11 mouse cellular contexts compared by ENCODE assay signal in the genomic region with DNA sequence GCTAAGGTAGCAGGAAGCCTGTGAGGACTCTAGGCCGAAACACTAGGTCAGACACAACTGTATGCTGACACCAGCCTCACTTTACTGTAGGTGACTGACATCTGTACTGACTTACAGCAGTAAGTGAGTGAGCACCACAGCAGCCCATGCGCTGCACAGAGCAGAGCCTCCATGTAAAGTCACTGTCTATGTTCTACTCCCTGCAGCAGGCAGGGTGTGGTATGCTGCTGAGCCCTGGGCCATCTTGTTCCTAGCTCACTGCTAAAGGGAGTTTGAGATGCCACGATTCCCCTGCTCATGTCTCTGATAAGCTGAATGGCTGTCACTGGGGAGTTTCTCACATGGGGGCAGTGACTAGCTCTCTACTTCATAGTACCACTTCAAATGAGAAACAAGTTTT.
DNase-seq lines count a peak whose midpoint lies in the region; ATAC-seq and TF ChIP-seq lines count a peak whose summit lies in the region.
"Had no signal": no experiment of that assay in that cellular context is flagged by ENCODE, and none has a peak within 500 bp of the region (broad histone marks: within the 10 kb centered on the region; RNA-seq: fewer than 3 reads in every experiment).

No protein-coding gene starts in this region.

- intact Hi-C loops in heart, postnatal 14 days (cut with DNase I) = no loop called here

- no peak overlapping the region for H3K4me2 ChIP-seq in lung, postnatal 0 days (replicated peaks; ENCODE audit: low read depth, low read length)
- no peak overlapping the region for H3K4me2 ChIP-seq in limb, embryonic 12.5 days
- no peak overlapping the region for H3K4me2 ChIP-seq in stomach, embryonic 16.5 days (ENCODE audit: low read depth, low read length)
- H3K4me2 ChIP-seq: hindbrain, embryonic 13.5 days; midbrain, embryonic 13.5 days had no signal

- peak overlapping the region; percentile 57 for H3K27ac ChIP-seq in lung, postnatal 0 days (ENCODE audit: low read length)
- H3K27ac ChIP-seq in limb, embryonic 12.5 days = peak overlapping the region; percentile 54; the same call in 1 of the 2 replicates
- H3K27ac ChIP-seq in stomach, embryonic 16.5 days (ENCODE audit: low read length) = peak overlapping the region; percentile 48
- H3K27ac ChIP-seq: hindbrain, embryonic 13.5 days; midbrain, embryonic 13.5 days had no signal

- no peak for TF ChIP-seq EP300 in lung, postnatal 0 days (IDR thresholded peaks at IDR 0.05)

- ATAC-seq in lung, postnatal 0 days = no peak
- no peak for ATAC-seq in limb, embryonic 12.5 days (ENCODE audit: insufficient number of reproducible peaks, insufficient read depth, low FRiP score, low TSS enrichment, low read depth)
- no peak for ATAC-seq in stomach, embryonic 16.5 days (ENCODE audit: insufficient read depth, low FRiP score)
- ATAC-seq: forebrain, postnatal 0 days; midbrain, embryonic 13.5 days had no signal

- DNase-seq in heart, adult 11 months = peak; percentile 93
- DNase-seq in heart, postnatal 14 days = no peak
- no peak for DNase-seq in lung, postnatal 0 days (ENCODE audit: low spot score)
- DNase-seq in lung, postnatal 14 days = no peak
- DNase-seq in spleen, postnatal 36 days (ENCODE audit: low spot score in 2 of 2) = no peak
- no peak for DNase-seq in spleen, adult 12 weeks (ENCODE audit: low spot score)
- DNase-seq: forebrain, postnatal 0 days had no signal

- no peak overlapping the region for H3K4me3 ChIP-seq in lung, postnatal 0 days (ENCODE audit: low read depth, low read length)
- H3K4me3 ChIP-seq in limb, embryonic 12.5 days (replicated peaks) = no peak overlapping the region
- no peak overlapping the region for H3K4me3 ChIP-seq in stomach, embryonic 16.5 days (replicated peaks; ENCODE audit: low read length)
- H3K4me3 ChIP-seq: hindbrain, embryonic 13.5 days; midbrain, embryonic 13.5 days had no signal

- no peak overlapping the region for H3K9ac ChIP-seq in lung, postnatal 0 days (replicated peaks; ENCODE audit: low read depth)
- H3K9ac ChIP-seq in limb, embryonic 12.5 days (replicated peaks) = no peak overlapping the region
- H3K9ac ChIP-seq in stomach, embryonic 16.5 days (ENCODE audit: low read length) = no peak overlapping the region
- H3K9ac ChIP-seq: forebrain, postnatal 0 days; hindbrain, embryonic 13.5 days; midbrain, embryonic 13.5 days had no signal

- TF ChIP-seq CTCF in lung, postnatal 0 days (IDR thresholded peaks at IDR 0.05) = no peak

- WGBS in lung, postnatal 0 days = 76% methylated on average over 3 of the region's 3 CpGs
- 88% methylated on average over 3 of the region's 3 CpGs for WGBS in limb, embryonic 12.5 days
- WGBS in stomach, embryonic 16.5 days = 82% methylated on average over 3 of the region's 3 CpGs

- H3K9me3 ChIP-seq in lung, postnatal 0 days (ENCODE audit: low read length) = no peaks in the 10 kb centered on the region
- 0 out of 2 replicates have a peak, but pooled peaks cover 2% of the 10 kb centered on the region for H3K9me3 ChIP-seq in limb, embryonic 12.5 days
- H3K9me3 ChIP-seq in stomach, embryonic 16.5 days (replicated peaks; ENCODE audit: control insufficient read depth, low read length) = 0 out of 2 replicates have a peak, but pooled peaks cover 3% of the 10 kb centered on the region
- H3K9me3 ChIP-seq: hindbrain, embryonic 13.5 days had no signal

- 0 out of 2 replicates have a peak, but pooled peaks cover 5% of the 10 kb centered on the region for H3K36me3 ChIP-seq in lung, postnatal 0 days (ENCODE audit: insufficient read depth, low read length)
- H3K36me3 ChIP-seq in limb, embryonic 12.5 days = peaks cover 73% of the 10 kb centered on the region
- H3K36me3 ChIP-seq in stomach, embryonic 16.5 days (ENCODE audit: control insufficient read depth, insufficient read depth, low read length) = peaks cover 11% of the 10 kb centered on the region; the same call in 1 of the 2 replicates

- H3K27me3 ChIP-seq in lung, postnatal 0 days (replicated peaks; ENCODE audit: insufficient read depth, low read length) = no peaks in the 10 kb centered on the region
- no peaks in the 10 kb centered on the region for H3K27me3 ChIP-seq in limb, embryonic 12.5 days
- no peaks in the 10 kb centered on the region for H3K27me3 ChIP-seq in stomach, embryonic 16.5 days (ENCODE audit: control insufficient read depth, insufficient read depth, low read length)
- H3K27me3 ChIP-seq: hindbrain, embryonic 13.5 days; midbrain, embryonic 13.5 days had no signal

- H3K4me1 ChIP-seq in lung, postnatal 0 days (ENCODE audit: insufficient read depth, low read depth, low read length) = peaks cover 13% of the 10 kb centered on the region; the same call in 1 of the 2 replicates
- H3K4me1 ChIP-seq in limb, embryonic 12.5 days (replicated peaks) = peaks cover 16% of the 10 kb centered on the region
- peaks cover 32% of the 10 kb centered on the region for H3K4me1 ChIP-seq in stomach, embryonic 16.5 days (ENCODE audit: control insufficient read depth, insufficient read depth, low read length)
